Mouse (Mus musculus) heart, embryonic 11.5 days (tissue): ENCODE results near the gene L3mbtl4. TPM values are rescaled to one million over a fixed set of nuclear protein-coding genes. Genes with fewer than 3 reads are reported as not detected.

Experiments
- ATAC-seq: fragments of 200-750 bp; cut with Nextera tagmentation; replicated peaks from 2 replicates; pipeline ENCODE4 v1.8.0; 2017; ENCODE audit warnings: moderate library complexity; ENCODE audit not compliant: insufficient number of reproducible peaks, low FRiP score, low TSS enrichment
- H3K27ac ChIP-seq: fragments of 300-500 bp; sonication (generic); 2 replicates; pipeline ENCODE4 v1.5.1; 2014; ENCODE audit warnings: mild to moderate bottlenecking, low read depth, low read length
- H3K27me3 ChIP-seq: fragments of 300-500 bp; sonication (generic); 2 replicates; pipeline ENCODE4 v1.6.1; 2014; ENCODE audit warnings: mild to moderate bottlenecking, low read length, mixed read lengths; ENCODE audit not compliant: control insufficient read depth, insufficient read depth
- H3K36me3 ChIP-seq: fragments of 300-500 bp; sonication (generic); 2 replicates; pipeline ENCODE4 v1.6.1; 2014; ENCODE audit warnings: mild to moderate bottlenecking, low read length, moderate library complexity, mixed read lengths; ENCODE audit not compliant: control insufficient read depth, insufficient read depth
- H3K4me1 ChIP-seq: fragments of 300-500 bp; sonication (generic); 2 replicates; pipeline ENCODE4 v1.6.1; 2014; ENCODE audit warnings: low read length; ENCODE audit not compliant: control insufficient read depth, insufficient read depth
- H3K4me2 ChIP-seq: fragments of 300-500 bp; sonication (generic); 2 replicates; pipeline ENCODE4 v1.6.1; 2014; ENCODE audit warnings: mild to moderate bottlenecking, moderate library complexity
- H3K4me3 ChIP-seq: fragments of 300-500 bp; sonication (generic); 2 replicates; pipeline ENCODE4 v1.5.1; 2014; ENCODE audit warnings: low read depth, low read length
- H3K9ac ChIP-seq: fragments of 300-500 bp; sonication (generic); 2 replicates; pipeline ENCODE4 v1.6.1; 2014; ENCODE audit warnings: mild to moderate bottlenecking, low read depth, low read length, moderate library complexity
- H3K9me3 ChIP-seq: fragments of 300-500 bp; sonication (generic); replicated peaks from 2 replicates; pipeline ENCODE4 v1.6.1; 2016; ENCODE audit warnings: low read length; ENCODE audit not compliant: control insufficient read depth
- WGBS: fragments of 180-500 bp; shearing (Covaris S2); extraction: QIAGEN DNeasy Blood & Tissue Kit; methylation state at CpG from one replicate; pipeline ENCODE4 v1.1.7; 2014; ENCODE audit not compliant: insufficient replicate concordance; 5-methylcytosine and 5-hydroxymethylcytosine counted together
- polyA plus RNA-seq: library from polyadenylated mRNA; unstranded; fragments of >200 nt; fragmentation: Nextera tagmentation; extraction: Ambion mirVana; gene quantifications from 2 replicates; pipeline ENCODE4 v1.2.1, GENCODE M21; 2014

L3mbtl4 gene
- polyA plus RNA-seq, 1 experiment from 2014 or later: not detected

GRCm38 (mm10) chr17:68754789-68755188 lies 481.2 kb downstream of the L3mbtl4 start:
- Histone ChIP-seq H3K9me3 (no peaks in the 10 kb centered on the region), H3K4me1 (no peaks in the 10 kb centered on the region), H3K27ac (no peak overlapping the region), H3K9ac (no peak overlapping the region), H3K27me3 (no peaks in the 10 kb centered on the region), H3K4me2 (no peak overlapping the region), H3K4me3 (no peak overlapping the region), H3K36me3 (no peaks in the 10 kb centered on the region)
- ATAC-seq: no peak
- 84% methylated on average over 11 of the region's 11 CpGs for WGBS

- Histone ChIP-seq H3K9ac (no peak overlapping the region), H3K4me2 (no peak overlapping the region), H3K27me3 (no peaks in the 10 kb centered on the region), H3K9me3 (no peaks in the 10 kb centered on the region), H3K4me1 (no peaks in the 10 kb centered on the region), H3K27ac (no peak overlapping the region), H3K36me3 (no peaks in the 10 kb centered on the region), H3K4me3 (no peak overlapping the region)
- 60% methylated on average over 5 of the region's 5 CpGs for WGBS
- ATAC-seq: no peak
These were observed 484.8 kb downstream of the L3mbtl4 start for GRCm38 (mm10) chr17:68758428-68758827.

- H3K27me3 ChIP-seq: no peaks in the 10 kb centered on the region
- no peaks in the 10 kb centered on the region for H3K4me1 ChIP-seq
- 69% methylated on average over 3 of the region's 3 CpGs for WGBS
- no peaks in the 10 kb centered on the region for H3K36me3 ChIP-seq
- no peak overlapping the region for H3K27ac ChIP-seq
- ATAC-seq: no peak
- H3K9me3 ChIP-seq: no peaks in the 10 kb centered on the region
- no peak overlapping the region for H3K4me3 ChIP-seq
- no peak overlapping the region for H3K9ac ChIP-seq
- H3K4me2 ChIP-seq: no peak overlapping the region
These were observed 485.3 kb downstream of the L3mbtl4 start for GRCm38 (mm10) chr17:68758936-68759335.

- Histone ChIP-seq H3K4me2 (no peak overlapping the region), H3K4me1 (no peaks in the 10 kb centered on the region), H3K27me3 (no peaks in the 10 kb centered on the region), H3K36me3 (no peaks in the 10 kb centered on the region), H3K4me3 (no peak overlapping the region), H3K27ac (no peak overlapping the region), H3K9me3 (no peaks in the 10 kb centered on the region), H3K9ac (no peak overlapping the region)
- WGBS: 88% methylated on average over 1 of the region's 1 CpGs
- no peak for ATAC-seq
These were observed 486.4 kb downstream of the L3mbtl4 start for GRCm38 (mm10) chr17:68759978-68760377.

- no peaks in the 10 kb centered on the region for H3K9me3 ChIP-seq
- H3K36me3 ChIP-seq: no peaks in the 10 kb centered on the region
- H3K27ac ChIP-seq: no peak overlapping the region
- no peak overlapping the region for H3K9ac ChIP-seq
- WGBS: 79% methylated on average over 10 of the region's 10 CpGs
- no peaks in the 10 kb centered on the region for H3K4me1 ChIP-seq
- no peaks in the 10 kb centered on the region for H3K27me3 ChIP-seq
- H3K4me3 ChIP-seq: no peak overlapping the region
- no peak for ATAC-seq
- H3K4me2 ChIP-seq: no peak overlapping the region
These were observed 490.8 kb downstream of the L3mbtl4 start for GRCm38 (mm10) chr17:68764329-68764880.

GRCm38 (mm10) chr17:68769561-68769960 lies 496.0 kb downstream of the L3mbtl4 start:
- Histone ChIP-seq H3K27ac (no peak overlapping the region), H3K4me2 (no peak overlapping the region), H3K4me1 (no peaks in the 10 kb centered on the region), H3K9ac (no peak overlapping the region), H3K4me3 (no peak overlapping the region), H3K9me3 (no peaks in the 10 kb centered on the region), H3K36me3 (no peaks in the 10 kb centered on the region), H3K27me3 (no peaks in the 10 kb centered on the region)
- no peak for ATAC-seq
- 73% methylated on average over 4 of the region's 4 CpGs for WGBS

- Histone ChIP-seq H3K9ac (no peak overlapping the region), H3K36me3 (no peaks in the 10 kb centered on the region), H3K27me3 (no peaks in the 10 kb centered on the region), H3K4me1 (no peaks in the 10 kb centered on the region), H3K9me3 (no peaks in the 10 kb centered on the region), H3K4me3 (no peak overlapping the region), H3K27ac (no peak overlapping the region), H3K4me2 (no peak overlapping the region)
- WGBS: 64% methylated on average over 7 of the region's 7 CpGs
- no peak for ATAC-seq
These were observed 497.6 kb downstream of the L3mbtl4 start for GRCm38 (mm10) chr17:68771046-68771750.

- 81% methylated on average over 4 of the region's 4 CpGs for WGBS
- H3K4me1 ChIP-seq: no peaks in the 10 kb centered on the region
These were observed 520.1 kb downstream of the L3mbtl4 start for GRCm38 (mm10) chr17:68793741-68794140.

GRCm38 (mm10) chr17:68826323-68826722 lies 552.7 kb downstream of the L3mbtl4 start, which contains the start of gene Tmem200c:
Gene Tmem200c, plus strand, starts transcription at chr17:68826623.
- 68% methylated on average over 6 of the region's 6 CpGs for WGBS

More at GRCm38 (mm10) chr17:68793741-68794140, 520.1 kb downstream of the L3mbtl4 start:
- Histone ChIP-seq H3K36me3 (no peaks in the 10 kb centered on the region), H3K9me3 (no peaks in the 10 kb centered on the region), H3K4me2 (no peak overlapping the region), H3K27ac (no peak overlapping the region), H3K4me3 (no peak overlapping the region), H3K9ac (no peak overlapping the region), H3K27me3 (no peaks in the 10 kb centered on the region)
- ATAC-seq: no peak

More at GRCm38 (mm10) chr17:68826323-68826722, 552.7 kb downstream of the L3mbtl4 start, which contains the start of gene Tmem200c:
- Histone ChIP-seq H3K9ac (no peak within 1 kb of the TSS), H3K27ac (no peak within 1 kb of the TSS), H3K4me2 (no peak within 1 kb of the TSS), H3K4me1 (no peaks in the 10 kb centered on the region), H3K9me3 (no peaks in the 10 kb centered on the region), H3K36me3 (no peaks in the 10 kb centered on the region), H3K27me3 (no peaks in the 10 kb centered on the region), H3K4me3 (no peak within 1 kb of the TSS)
- ATAC-seq: no peak
